Mouse (Mus musculus) G1E (cell line): Measurements from ENCODE around the gene Gm10309. TPM values are rescaled to one million over a fixed set of nuclear protein-coding genes. Genes with fewer than 3 reads are reported as not detected.

Experiments
- ATAC-seq: 2 replicates; pipeline ENCODE4 v1.8.0; 2016; ENCODE audit warnings: mild to moderate bottlenecking; ENCODE audit not compliant: insufficient number of reproducible peaks, poor library complexity, low FRiP score, severe bottlenecking; ENCODE audit errors: extremely low read depth
- DNase-seq: peaks from one replicate; pipeline ENCODE4 v3.0.0; 2012; ENCODE audit warnings: low spot score
- H3K27me3 ChIP-seq: 2 replicates; pipeline ENCODE4 v1.6.1; 2012; ENCODE audit warnings: mild to moderate bottlenecking, low read length, inconsistent platforms; ENCODE audit not compliant: insufficient read depth
- H3K36me3 ChIP-seq: replicated peaks from 2 replicates; pipeline ENCODE3; 2012; ENCODE audit warnings: mild to moderate bottlenecking, inconsistent platforms
- H3K4me1 ChIP-seq: 2 replicates; pipeline ENCODE4 v1.6.1; 2012; ENCODE audit warnings: low read depth, low read length, inconsistent platforms, mixed read lengths; ENCODE audit not compliant: insufficient read depth
- H3K4me3 ChIP-seq: 2 replicates; pipeline ENCODE4 v1.5.1; 2012; ENCODE audit warnings: low read depth, mild to moderate bottlenecking, inconsistent platforms, low read length, moderate library complexity, mixed read lengths
- H3K9me3 ChIP-seq: replicated peaks from 2 replicates; pipeline ENCODE4 v1.6.1; 2012; ENCODE audit warnings: inconsistent platforms
- CTCF ChIP-seq: IDR thresholded peaks from 2 replicates; pipeline ENCODE4 v1.5.1; 2012; ENCODE audit warnings: low read depth, low read length, inconsistent platforms, mixed read lengths
- GATA1 ChIP-seq: IDR thresholded peaks from 2 replicates; pipeline ENCODE4 v1.6.1; 2012; ENCODE audit warnings: borderline replicate concordance, low read length, inconsistent platforms, mixed read lengths
- GATA2 ChIP-seq: IDR thresholded peaks from 2 replicates; pipeline ENCODE4 v1.6.1; 2012; ENCODE audit warnings: low read depth, low read length, inconsistent platforms, borderline replicate concordance
- POLR2AphosphoS5 ChIP-seq: IDR thresholded peaks from 2 replicates; pipeline ENCODE4 v1.6.1; 2012; ENCODE audit warnings: low read depth, low read length, inconsistent platforms; ENCODE audit not compliant: insufficient replicate concordance
- TAL1 ChIP-seq: conservative IDR thresholded peaks from 2 replicates; pipeline ENCODE4 v1.6.1; 2012; ENCODE audit warnings: low read depth, low read length, inconsistent platforms, mixed read lengths
- polyA plus RNA-seq: library from polyadenylated mRNA; stranded (reverse); fragments of >175 nt; gene quantifications from 2 replicates; pipeline ENCODE4 v1.2.3, GENCODE M21; 2012
- total RNA-seq, 2 experiments: library from RNA; stranded (forward) in 1 of 2; stranded (reverse) in 1 of 2; fragments of 200-1000 nt in 1 of 2; fragments of >200 nt in 1 of 2; fragmentation: Nextera tagmentation in 1 of 2; gene quantifications; 2 replicates each; pipeline ENCODE4 v1.2.3; 2014 to 2017

The Gm10309 gene
- total and polyA plus RNA-seq, 3 experiments = 0.11 TPM; not detected in 2

- ATAC-seq (no peak), DNase-seq (no peak)
- no peaks in the 10 kb centered on the region for H3K36me3 ChIP-seq
- peaks cover 23% of the 10 kb centered on the region for H3K9me3 ChIP-seq
- H3K4me3 ChIP-seq = no peak overlapping the region
- TF ChIP-seq GATA2 = no peak
- no peak for TF ChIP-seq CTCF
- TF ChIP-seq TAL1 = no peak
- TF ChIP-seq GATA1 = no peak
- TF ChIP-seq POLR2AphosphoS5 = no peak
- no peaks in the 10 kb centered on the region for H3K27me3 ChIP-seq
- no peaks in the 10 kb centered on the region for H3K4me1 ChIP-seq
Observed at GRCm38 (mm10) chr17:86521252-86521651, 16.2 kb upstream of the Gm10309 start.

- Histone ChIP-seq H3K4me1 (no peaks in the 10 kb centered on the region), H3K36me3 (no peaks in the 10 kb centered on the region), H3K9me3 (peaks cover 22% of the 10 kb centered on the region), H3K4me3 (no peak overlapping the region), H3K27me3 (no peaks in the 10 kb centered on the region)
- TF ChIP-seq GATA1 = no peak
- no peak for TF ChIP-seq TAL1
- no peak for TF ChIP-seq POLR2AphosphoS5
- no peak for TF ChIP-seq CTCF
- TF ChIP-seq GATA2 = no peak
- ATAC-seq = no peak
- DNase-seq = no peak
Observed at GRCm38 (mm10) chr17:86518604-86519003, 13.6 kb upstream of the Gm10309 start.

- H3K4me3 ChIP-seq = no peak overlapping the region
- no peaks in the 10 kb centered on the region for H3K27me3 ChIP-seq
- H3K4me1 ChIP-seq = no peaks in the 10 kb centered on the region
- no peaks in the 10 kb centered on the region for H3K36me3 ChIP-seq
- ATAC-seq (no peak), DNase-seq (no peak)
- H3K9me3 ChIP-seq = peaks cover 23% of the 10 kb centered on the region
- no peak for TF ChIP-seq POLR2AphosphoS5
- TF ChIP-seq TAL1 = no peak
- no peak for TF ChIP-seq CTCF
- TF ChIP-seq GATA2 = no peak
- no peak for TF ChIP-seq GATA1
Observed at GRCm38 (mm10) chr17:86516630-86517029, 11.6 kb upstream of the Gm10309 start.

GRCm38 (mm10) chr17:86514974-86515620, 10.1 kb upstream of the Gm10309 start:
- no peak for DNase-seq
- no peak for ATAC-seq

GRCm38 (mm10) chr17:86509871-86510270, 4.8 kb upstream of the Gm10309 start:
- Histone ChIP-seq H3K4me3 (no peak overlapping the region), H3K9me3 (peaks cover 24% of the 10 kb centered on the region), H3K4me1 (no peaks in the 10 kb centered on the region), H3K27me3 (no peaks in the 10 kb centered on the region), H3K36me3 (no peaks in the 10 kb centered on the region)
- ATAC-seq (no peak), DNase-seq (no peak)
- TF ChIP-seq CTCF = no peak
- no peak for TF ChIP-seq GATA1

More at GRCm38 (mm10) chr17:86514974-86515620, 10.1 kb upstream of the Gm10309 start:
- H3K27me3 ChIP-seq = no peaks in the 10 kb centered on the region
- H3K9me3 ChIP-seq = peaks cover 27% of the 10 kb centered on the region
- no peak for TF ChIP-seq POLR2AphosphoS5
- no peak for TF ChIP-seq GATA1
- no peak for TF ChIP-seq GATA2
- no peak for TF ChIP-seq CTCF
- TF ChIP-seq TAL1 = no peak
- H3K4me3 ChIP-seq = no peak overlapping the region
- H3K4me1 ChIP-seq = no peaks in the 10 kb centered on the region
- no peaks in the 10 kb centered on the region for H3K36me3 ChIP-seq

- no peak for ATAC-seq
- TF ChIP-seq POLR2AphosphoS5 (no peak), GATA1 (no peak), GATA2 (no peak), CTCF (no peak), TAL1 (no peak)
- DNase-seq = no peak
- Histone ChIP-seq H3K4me1 (no peaks in the 10 kb centered on the region), H3K4me3 (no peak overlapping the region), H3K36me3 (no peaks in the 10 kb centered on the region), H3K9me3 (peaks cover 17% of the 10 kb centered on the region), H3K27me3 (no peaks in the 10 kb centered on the region)
Observed at GRCm38 (mm10) chr17:86508212-86508490, 3.1 kb upstream of the Gm10309 start.
